Mouse (Mus musculus) v-Abl transformed pro-B cells (cell line): ENCODE measurements around the gene Ap1s3.
"Not testable (repeated sequence)": the region's sequence is repeated elsewhere in the genome, so short reads cannot be mapped to it uniquely, and the experiment has no call there.

Experiments used
- in situ Hi-C, 2 experiments: fragments of 400-800 bp; cut with MboI; formaldehyde crosslinking; loops; one replicate each; pipeline ENCODE4 v1.15.1; 2025; ENCODE audit not compliant: unreplicated experiment in 2 of 2

The Ap1s3 gene

DNA sequence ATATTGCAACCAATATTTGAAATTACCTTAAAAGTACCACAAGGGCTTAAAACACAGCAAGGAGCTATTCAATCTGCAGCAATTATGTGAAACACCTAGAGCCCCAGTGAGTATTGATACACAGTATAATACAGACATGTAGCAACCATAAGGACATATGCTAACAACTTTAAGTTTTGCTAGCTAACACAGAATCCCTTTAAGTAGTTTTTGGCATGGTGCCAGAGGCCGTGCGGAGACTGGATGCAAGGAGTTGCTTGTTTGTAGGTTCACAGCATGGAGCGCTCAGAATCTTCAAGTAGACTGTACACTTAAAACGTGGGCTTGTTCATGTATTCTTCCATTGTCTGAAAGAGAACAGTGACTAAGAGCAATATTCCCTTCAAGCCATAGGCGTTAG is 62.9 kb downstream of the Ap1s3 start:
- in situ Hi-C loops, result not testable (repeated sequence)

DNA sequence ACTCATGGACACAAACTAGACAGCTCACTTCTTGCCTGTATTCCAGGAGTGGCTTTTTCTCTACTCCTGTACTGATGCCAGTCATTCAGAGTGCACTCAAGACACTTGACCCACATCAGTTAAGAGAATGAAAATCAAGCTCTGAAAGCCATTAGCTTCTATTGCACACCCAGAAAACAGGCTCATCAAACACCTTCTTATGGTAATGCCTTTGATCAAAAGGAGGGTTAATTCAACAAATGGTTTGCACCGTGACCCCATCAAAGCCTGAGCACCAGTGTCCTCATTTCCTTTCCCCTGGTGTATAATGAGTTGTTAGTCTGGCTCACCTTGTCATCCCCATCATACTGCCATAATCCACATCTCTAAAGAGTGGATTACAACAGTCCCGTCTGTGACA is 69.3 kb downstream of the Ap1s3 start:
- in situ Hi-C loops, result no loop called here

DNA sequence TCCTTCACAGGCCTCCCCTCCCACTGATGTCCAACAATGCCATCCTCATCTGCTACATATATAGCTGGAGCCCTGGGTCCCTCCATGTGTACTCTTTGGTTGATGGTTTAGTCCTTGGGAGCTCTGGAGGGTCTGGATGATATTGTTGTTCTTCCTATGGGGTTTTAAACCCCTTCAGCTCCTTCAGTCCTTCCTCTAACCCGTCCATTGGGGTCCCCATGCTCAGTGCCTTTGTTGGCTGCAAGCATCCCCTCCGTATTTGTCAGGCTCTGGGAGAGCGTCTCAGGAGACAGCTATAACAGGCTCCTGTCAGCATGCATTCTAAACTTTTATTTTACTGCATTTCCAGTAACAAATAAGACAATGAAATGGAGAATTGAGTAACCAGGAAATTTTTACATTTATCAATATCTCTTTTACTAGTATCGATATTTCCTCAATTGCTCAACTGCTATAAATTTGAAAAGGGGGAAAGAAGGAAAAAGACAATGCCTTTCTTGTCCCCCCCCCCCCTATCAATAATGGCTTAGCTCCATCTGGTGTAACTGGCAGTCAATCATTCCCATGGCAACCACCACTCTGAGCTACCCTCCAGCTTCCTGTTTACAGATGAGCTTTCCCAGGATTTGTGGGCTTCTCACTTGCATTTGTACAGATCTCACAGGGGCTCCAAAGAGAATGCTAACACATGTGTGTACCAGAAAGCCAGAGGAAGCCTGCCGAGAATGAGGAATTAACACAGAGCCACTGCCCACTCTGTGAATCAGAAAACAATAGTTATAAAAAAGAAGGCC is 73.2 kb downstream of the Ap1s3 start:
- in situ Hi-C loops, result no loop called here

DNA sequence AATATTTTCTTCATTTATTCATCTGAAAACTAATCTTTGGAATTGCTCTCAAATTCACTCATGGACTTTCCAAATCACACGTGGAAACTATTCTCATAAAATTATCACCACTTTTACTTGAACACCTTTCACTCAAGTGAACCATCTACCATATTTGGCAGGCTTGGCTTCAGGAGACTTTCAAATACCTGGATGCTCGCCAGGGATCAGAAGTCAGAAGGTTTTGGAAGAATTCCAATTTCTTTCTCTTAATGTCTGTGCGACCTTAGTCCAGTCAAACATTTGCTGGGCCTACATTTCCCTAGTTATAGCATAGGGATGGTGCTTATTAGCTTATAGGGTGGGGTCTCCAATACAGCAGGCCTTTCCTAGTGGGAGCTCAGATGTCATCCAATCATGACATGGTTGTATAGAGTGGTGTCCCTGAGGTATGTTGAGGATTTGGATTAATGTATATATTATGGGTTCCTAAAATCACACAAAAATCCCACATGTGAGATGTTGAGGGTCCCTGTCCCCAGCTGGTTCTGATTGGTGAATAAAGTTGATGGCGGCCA is 79.0 kb downstream of the Ap1s3 start:
- in situ Hi-C loops, result no loop called here

DNA sequence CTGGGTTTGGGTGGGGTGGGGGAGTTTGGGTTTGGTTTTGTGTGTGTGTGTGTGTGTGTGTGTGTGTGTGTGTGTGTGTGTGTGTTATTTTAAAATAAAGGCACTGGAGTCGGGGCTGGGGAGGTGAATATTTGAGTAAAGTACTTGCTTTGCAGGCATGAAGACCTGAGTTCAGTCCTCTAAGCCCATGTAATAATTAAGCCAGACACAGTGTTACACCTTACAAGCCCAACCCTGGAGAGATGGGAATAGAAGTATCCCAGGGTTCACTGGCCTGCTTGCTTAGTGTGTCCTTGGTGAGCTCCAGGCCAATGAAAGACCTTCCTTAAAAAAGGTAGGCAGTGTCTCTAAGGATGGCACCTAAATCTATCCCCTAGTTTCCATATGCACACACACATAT is 80.7 kb downstream of the Ap1s3 start:
- in situ Hi-C loops, result no loop called here

DNA sequence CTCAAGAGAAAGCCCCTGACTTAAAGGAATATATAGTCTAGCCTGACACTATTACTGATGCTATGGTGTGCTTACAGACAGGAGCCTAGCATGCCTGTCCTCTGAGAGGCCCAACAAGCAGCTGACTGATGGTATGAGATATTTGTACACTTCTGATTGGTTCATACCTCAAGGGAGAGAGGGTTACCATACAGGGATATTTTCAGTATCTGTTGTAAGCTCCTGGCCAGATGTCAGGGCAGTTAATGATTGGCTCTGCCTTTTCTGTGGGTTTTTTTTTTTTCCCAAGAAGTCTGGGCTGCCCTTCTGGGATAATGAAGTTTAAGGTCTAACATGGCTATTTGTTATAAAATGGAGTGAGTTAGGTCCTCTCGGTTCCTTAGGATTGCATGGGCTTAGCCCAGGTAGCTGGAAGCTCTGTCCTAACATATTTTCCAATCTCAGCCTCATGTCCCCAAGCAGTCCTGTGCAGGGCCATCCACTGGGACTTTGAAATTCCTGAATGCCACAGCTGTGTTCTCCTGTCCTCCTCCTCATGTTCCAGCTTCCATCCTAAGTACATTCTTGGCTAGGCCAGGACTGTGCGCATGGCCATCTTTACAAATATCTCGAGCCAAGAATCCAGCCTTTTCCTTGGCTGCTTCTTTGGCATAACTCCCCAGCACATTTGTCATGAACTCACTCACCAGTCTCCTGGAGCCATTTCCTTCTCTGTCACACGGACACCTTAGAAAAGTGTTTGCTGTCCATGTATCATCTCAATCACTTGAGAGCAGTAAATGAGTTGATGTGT is 81.6 kb downstream of the Ap1s3 start:
- in situ Hi-C loops, result no loop called here

DNA sequence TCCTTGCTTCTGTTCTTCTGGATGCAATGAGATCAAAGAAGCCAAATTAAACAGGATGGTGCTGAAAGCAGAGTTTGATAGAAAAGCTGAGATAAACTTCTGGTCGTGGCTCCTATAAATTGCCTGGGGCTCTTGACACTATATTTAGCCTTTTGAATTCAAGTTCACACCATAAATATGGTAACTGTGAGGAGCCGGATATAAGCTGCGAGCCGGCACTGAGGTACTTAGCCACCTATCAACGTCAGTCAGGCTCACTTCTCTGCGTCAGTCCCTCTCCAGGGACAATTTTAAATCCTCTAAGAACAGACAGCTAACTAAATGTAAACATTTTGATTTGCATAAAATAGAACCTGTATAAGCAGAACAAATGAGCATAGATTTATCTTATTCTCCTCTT is 82.3 kb downstream of the Ap1s3 start:
- in situ Hi-C loops, result no loop called here

DNA sequence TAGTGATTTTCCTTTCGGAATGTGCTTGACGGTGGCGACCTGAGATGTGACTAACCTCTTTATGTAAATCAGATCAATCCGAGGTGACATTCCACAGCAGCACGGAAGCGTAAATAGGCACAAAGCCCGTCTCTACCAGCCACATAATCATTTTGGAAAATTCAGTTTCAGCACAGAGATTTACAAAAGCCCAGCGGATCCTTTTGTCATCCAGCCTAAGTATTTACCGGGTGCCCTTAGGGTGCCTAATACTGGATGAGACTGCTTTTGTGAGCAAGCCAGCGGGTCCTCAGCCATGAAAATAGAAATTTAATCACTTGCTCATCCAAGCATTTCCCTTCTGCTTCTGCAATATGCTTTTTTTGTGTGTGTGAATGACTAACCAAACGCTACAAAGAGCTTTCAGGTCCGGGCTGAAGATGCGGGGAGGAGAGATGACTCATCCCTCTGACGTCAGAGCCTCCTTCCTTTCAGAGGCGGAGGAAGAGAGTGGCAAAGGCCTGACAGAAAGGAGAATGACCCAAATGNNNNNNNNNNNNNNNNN is 90.6 kb downstream of the Ap1s3 start:
- in situ Hi-C loops, result no loop called here

DNA sequence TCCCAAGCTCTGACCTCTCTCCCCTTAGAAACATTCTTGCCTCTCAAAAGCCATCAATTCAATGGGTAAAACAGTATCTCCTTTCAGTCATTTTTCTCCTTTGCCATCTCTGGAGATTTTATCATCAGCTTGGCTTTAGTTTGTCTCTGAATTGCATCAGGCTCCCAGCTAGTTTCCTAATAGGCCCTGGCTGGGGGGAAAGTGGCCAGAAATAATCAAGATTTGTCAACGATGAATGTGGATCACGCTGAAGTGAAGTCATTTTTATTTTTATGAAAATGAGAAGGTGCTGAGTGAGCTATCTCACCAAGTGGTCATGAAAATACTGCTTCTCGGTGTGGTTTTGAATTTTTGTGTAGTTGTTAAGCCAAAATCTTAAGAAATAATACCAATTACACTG is 94.4 kb downstream of the Ap1s3 start:
- in situ Hi-C loops, result loop anchor here in 1 of 2 experiments (5.0 kb wide), 1 partner anchor 50 kb away; no protein-coding TSS in a partner anchor

DNA sequence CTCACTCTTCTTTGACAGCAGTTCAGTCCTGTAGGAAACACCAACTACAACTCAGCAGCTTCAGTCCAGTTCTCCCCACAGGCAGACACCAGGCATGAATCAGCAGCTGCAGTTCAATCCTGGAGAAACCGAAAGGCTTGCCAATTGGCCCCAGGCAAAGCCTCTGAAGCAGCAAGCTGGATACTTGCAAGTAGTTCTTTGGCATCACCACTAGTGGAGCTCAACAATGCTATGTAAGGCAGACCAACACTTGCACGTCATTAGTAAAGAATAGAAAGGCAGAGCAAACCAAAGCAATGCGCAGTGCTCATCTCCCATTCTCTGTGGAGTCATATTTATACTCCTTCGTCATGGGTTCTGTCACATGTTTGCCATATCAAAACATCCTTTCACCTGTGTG is 99.9 kb downstream of the Ap1s3 start:
- in situ Hi-C loops, result no loop called here

DNA sequence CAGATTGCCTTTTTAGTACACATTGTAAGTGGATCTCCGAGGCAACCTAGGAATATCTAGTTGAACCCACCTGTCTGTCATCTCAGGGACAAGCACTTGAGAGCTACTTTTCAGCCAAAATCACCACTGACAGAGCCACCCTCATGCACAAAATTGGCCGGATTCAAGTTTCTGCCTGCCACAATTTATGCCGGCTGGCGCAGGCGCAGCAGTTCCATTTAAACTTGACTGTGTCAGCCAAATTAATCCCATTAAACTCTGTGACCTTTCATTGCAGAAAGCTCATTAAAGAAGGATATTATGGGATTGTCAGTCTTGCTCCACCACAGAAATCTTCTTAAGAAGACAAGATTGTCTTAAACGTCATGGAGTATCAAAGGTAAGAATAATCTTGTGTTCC is 100.6 kb downstream of the Ap1s3 start:
- in situ Hi-C loops, result no loop called here

DNA sequence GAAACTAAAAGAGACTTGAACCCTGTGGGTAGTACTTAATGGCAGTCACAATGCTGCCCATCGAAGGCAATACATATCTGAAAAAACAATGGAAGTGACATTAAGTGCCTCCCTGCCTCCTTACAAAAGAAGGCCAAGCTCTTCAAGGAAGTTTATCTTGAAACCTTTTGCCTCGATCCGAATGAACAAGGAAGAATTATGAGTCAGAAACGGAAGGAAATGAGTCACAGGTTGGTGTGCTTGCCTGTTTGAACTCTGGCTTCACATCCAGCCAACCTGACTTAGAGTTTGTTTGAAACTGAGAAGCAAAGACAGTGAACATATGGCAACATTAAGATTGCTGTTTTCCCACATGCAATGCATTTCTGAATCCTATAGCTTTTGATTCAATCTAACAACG is 110.6 kb downstream of the Ap1s3 start:
- in situ Hi-C loops, result no loop called here
